Mouse (Mus musculus) left cerebral cortex, postnatal 10 days (tissue): ENCODE measurements at regions not wholly inside any gene's neighbourhood (a gene's known extent, or its start where the extent isn't known, plus 50 kb on each side); places are given as distances from the start of the nearest gene placed in this dataset. TPM values are rescaled to one million over a fixed set of nuclear protein-coding genes. Genes with fewer than 3 reads are reported as not detected.
A peak's percentile ranks its signal among the peaks of the same experiment; 100 is the strongest.

ENCODE experiments used
- DNase-seq, 2 experiments: peaks; one replicate each; pipeline ENCODE4 v3.0.0; 2021 to 2022; ENCODE audit warnings: low spot score in 2 of 2, mixed read lengths in 1 of 2; ENCODE audit errors: extremely low spot score in 1 of 2
- intact Hi-C: fragments of 180-260 bp; cut with DNase I; formaldehyde crosslinking; loops from one replicate; pipeline ENCODE4 v1.15.1; 2025
- microRNA-seq: library from miRNA; unstranded; fragments of <30 nt; microRNA quantifications from one replicate; pipeline ENCODE4 v1.2.0, GENCODE M21; 2022

DNA sequence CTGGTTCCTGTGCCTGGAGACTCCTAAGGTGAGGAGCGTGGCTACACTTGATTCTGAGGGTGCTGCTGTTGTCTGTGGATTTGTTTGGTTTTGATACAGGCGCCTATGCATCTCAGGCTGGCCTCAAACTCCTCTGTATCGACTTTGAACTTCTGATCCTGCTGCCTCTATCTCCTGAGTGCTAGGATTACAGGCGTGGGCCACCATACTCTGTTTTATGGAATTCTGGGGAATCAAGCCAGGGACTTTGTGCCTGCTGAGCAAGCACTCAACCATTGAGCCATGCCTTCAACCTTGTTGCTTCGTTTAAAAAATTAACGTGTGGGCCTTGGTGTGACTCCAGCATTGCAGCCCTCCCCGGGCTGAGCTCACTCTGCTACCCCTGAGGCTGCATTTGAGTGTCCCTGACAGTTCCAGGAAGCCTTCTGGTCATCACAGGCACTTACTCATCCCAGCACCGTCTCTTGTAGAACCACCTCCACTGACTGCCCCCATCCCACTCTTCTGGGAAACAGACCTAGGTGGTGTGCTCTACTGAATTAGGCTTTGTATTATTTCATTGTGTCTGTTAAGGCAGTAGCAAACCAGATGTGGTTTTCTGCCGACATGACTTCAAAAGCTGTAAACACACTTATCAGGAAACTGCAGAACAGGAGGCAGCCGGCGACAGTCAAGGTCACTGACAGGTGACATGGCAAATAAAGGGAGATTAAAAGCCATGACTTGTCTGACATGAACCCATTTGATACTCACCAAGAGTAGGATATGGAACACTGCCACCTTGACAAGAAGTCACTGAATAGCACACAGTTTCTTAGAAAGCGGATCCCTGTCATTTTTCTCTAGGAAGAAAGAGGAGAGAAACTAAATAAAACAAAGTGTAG lies 363.4 kb downstream of the Rps15a start:
- intact Hi-C loops, result no loop called here

DNA sequence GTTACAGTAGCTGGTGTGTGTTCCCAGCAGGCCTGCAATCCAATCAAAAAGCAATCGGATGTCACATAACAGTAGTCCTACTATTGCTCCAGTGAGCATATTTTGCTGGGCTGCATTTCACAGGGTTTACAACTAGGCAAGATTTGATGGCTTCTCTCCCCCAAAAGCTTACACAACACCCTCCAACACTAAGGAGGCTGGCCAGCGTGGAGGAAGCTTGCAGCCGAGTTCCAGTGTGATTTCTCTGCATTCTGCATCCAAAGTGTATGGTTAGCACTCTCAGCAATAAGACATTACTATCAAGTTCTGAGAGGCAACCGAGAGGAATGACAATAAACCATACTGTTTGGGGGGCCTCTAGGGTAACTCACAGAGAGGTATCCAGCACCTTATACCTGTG lies 367.2 kb downstream of the Xylt1 start:
- intact Hi-C loops, result no loop called here
- no peak for DNase-seq

More for the DNA sequence above, 363.4 kb downstream of the Rps15a start:
- DNase-seq, result no peak

- intact Hi-C loops, result no loop called here
- no peak for DNase-seq
Observed at GRCm38 (mm10) chr7:117746393-117746792, 365.6 kb downstream of the Xylt1 start.

GRCm38 (mm10) chr7:117739706-117740105 lies 358.9 kb downstream of the Xylt1 start:
- intact Hi-C loops, result no loop called here
- DNase-seq, result peak in 1 of 2 experiments; percentile 12

DNA sequence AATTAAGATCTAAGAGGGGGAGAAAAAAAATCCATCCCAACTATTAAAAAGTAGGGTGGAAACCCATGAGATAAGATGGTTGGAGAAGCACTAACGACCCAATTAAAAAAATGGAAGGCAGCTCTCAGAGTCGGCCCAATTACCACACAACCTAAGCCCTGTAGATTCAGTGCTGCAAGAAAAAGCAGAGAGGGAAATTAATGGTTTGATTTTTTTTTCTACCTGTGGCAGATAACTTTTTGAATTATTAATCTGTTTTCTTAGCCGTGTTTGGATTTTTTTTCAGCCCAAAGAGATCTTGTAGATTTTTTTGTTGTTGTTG lies 354.9 kb downstream of the Xylt1 start:
- no peak for DNase-seq
- intact Hi-C loops, result no loop called here

DNA sequence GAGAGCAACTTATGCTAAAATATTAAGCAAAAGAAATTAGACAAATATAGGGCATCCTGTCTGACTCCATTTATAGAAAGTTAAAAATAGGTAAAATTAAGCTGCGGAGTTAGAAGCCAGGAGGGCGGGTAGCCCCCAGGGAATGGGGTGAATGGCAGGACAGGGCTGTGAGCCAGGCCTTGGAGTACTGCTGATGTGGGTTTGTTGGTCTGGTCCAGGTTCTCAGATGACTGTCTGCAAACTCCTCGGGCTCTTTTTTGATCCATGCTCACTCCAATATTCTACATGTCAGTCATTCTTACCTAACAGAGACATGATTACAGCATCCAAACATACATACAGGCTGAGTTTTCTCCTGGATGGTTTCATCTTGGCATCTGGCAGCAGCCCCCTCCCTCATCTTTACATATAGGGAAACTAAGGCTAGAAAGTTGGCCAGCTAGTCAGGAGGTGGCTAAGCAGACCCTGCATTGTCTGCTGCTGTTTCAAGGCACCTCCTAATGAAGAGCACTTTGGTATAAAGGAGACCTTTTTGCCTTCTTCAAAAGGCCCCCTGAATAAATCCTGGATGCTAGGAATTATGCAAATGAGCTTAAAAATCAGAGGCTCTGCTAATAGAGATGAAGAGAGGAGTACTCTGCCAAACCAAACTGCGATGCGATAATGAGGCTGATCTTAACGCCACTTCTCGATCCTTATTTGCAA lies 354.4 kb downstream of the Xylt1 start:
- intact Hi-C loops, result no loop called here
- no peak for DNase-seq

GRCm38 (mm10) chr7:117729067-117729466 lies 348.3 kb downstream of the Xylt1 start:
- intact Hi-C loops, result no loop called here
- no peak for DNase-seq

Small RNA genes lying in the stretch of these regions (microRNA-seq; reads per million reads assigned to microRNA genes)
- gene Gm24063, result not detected
